Mouse (Mus musculus) neural tube, embryonic 14.5 days (tissue): ENCODE measurements around the gene Acaca. TPM values are rescaled to one million over a fixed set of nuclear protein-coding genes. Genes with fewer than 3 reads are reported as not detected.

Source experiments
- ATAC-seq: fragments of 200-750 bp; cut with Nextera tagmentation; 2 replicates; pipeline ENCODE4 v1.8.0; 2017; ENCODE audit warnings: low read depth, mild to moderate bottlenecking, moderate TSS enrichment, moderate library complexity
- H3K27ac ChIP-seq: fragments of 300-500 bp; sonication (generic); 2 replicates; pipeline ENCODE4 v1.5.1; 2014; ENCODE audit warnings: low read depth, mild to moderate bottlenecking, control low read depth, low read length, moderate library complexity, mixed read lengths
- H3K27me3 ChIP-seq: fragments of 300-500 bp; sonication (generic); 2 replicates; pipeline ENCODE4 v1.6.1; 2014; ENCODE audit warnings: low read length; ENCODE audit not compliant: control insufficient read depth, insufficient read depth
- H3K36me3 ChIP-seq: fragments of 300-500 bp; sonication (generic); 2 replicates; pipeline ENCODE4 v1.6.1; 2014; ENCODE audit warnings: low read length, mixed read lengths; ENCODE audit not compliant: control insufficient read depth, insufficient read depth
- H3K4me1 ChIP-seq: fragments of 300-500 bp; sonication (generic); 2 replicates; pipeline ENCODE4 v1.6.1; 2014; ENCODE audit warnings: low read length; ENCODE audit not compliant: control insufficient read depth, insufficient read depth
- H3K4me2 ChIP-seq: fragments of 300-500 bp; sonication (generic); 2 replicates; pipeline ENCODE4 v1.6.1; 2014; ENCODE audit warnings: mild to moderate bottlenecking, low read depth, low read length, control low read depth
- H3K4me3 ChIP-seq: fragments of 300-500 bp; sonication (generic); 2 replicates; pipeline ENCODE4 v1.5.1; 2014; ENCODE audit warnings: low read depth, low read length, control low read depth, mixed read lengths
- H3K9ac ChIP-seq: fragments of 300-500 bp; sonication (generic); replicated peaks from 2 replicates; pipeline ENCODE4 v1.6.1; 2014; ENCODE audit warnings: low read depth, mild to moderate bottlenecking, control low read depth, low read length, mixed read lengths
- H3K9me3 ChIP-seq: fragments of 300-500 bp; sonication (generic); 2 replicates; pipeline ENCODE4 v1.6.1; 2016; ENCODE audit warnings: low read length; ENCODE audit not compliant: control insufficient read depth
- whole genome bisulfite sequencing: fragments of 180-500 bp; shearing (Covaris S2); extraction: QIAGEN DNeasy Blood & Tissue Kit; methylation state at CpG from one replicate; pipeline ENCODE4 v1.1.7; 2014; 5-methylcytosine and 5-hydroxymethylcytosine counted together
- polyA plus RNA-seq: library from polyadenylated mRNA; unstranded; fragments of >200 nt; fragmentation: Nextera tagmentation; extraction: Ambion mirVana; gene quantifications from 2 replicates; pipeline ENCODE4 v1.2.1, GENCODE M21; 2014

Acaca gene
- polyA plus RNA-seq, 1 experiment from 2014 or later, result 38.8 TPM

GRCm38 (mm10) chr11:84429581-84429980 lies 300.1 kb downstream of the Acaca start:
- Histone ChIP-seq H3K9ac (no peak overlapping the region), H3K27me3 (no peaks in the 10 kb centered on the region), H3K9me3 (no peaks in the 10 kb centered on the region), H3K27ac (peak overlapping the region; percentile 23; the same call in 1 of the 2 replicates), H3K4me2 (no peak overlapping the region; the same call in 1 of the 2 replicates), H3K4me3 (no peak overlapping the region), H3K36me3 (no peaks in the 10 kb centered on the region), H3K4me1 (peaks cover 9% of the 10 kb centered on the region)
- 41% methylated on average over 1 of the region's 1 CpGs for WGBS
- ATAC-seq, result peak; percentile 79; the same call in 1 of the 2 replicates

GRCm38 (mm10) chr11:84430336-84430735 lies 300.9 kb downstream of the Acaca start:
- Histone ChIP-seq H3K27me3 (no peaks in the 10 kb centered on the region), H3K4me1 (peaks cover 9% of the 10 kb centered on the region), H3K9me3 (no peaks in the 10 kb centered on the region), H3K9ac (no peak overlapping the region), H3K36me3 (no peaks in the 10 kb centered on the region), H3K4me3 (no peak overlapping the region), H3K27ac (no peak overlapping the region), H3K4me2 (no peak overlapping the region)
- WGBS, result 58% methylated on average over 4 of the region's 4 CpGs
- ATAC-seq, result no peak

- Histone ChIP-seq H3K4me2 (no peak overlapping the region), H3K27me3 (no peaks in the 10 kb centered on the region), H3K4me3 (no peak overlapping the region), H3K36me3 (no peaks in the 10 kb centered on the region), H3K9me3 (no peaks in the 10 kb centered on the region), H3K9ac (no peak overlapping the region), H3K4me1 (peaks cover 2% of the 10 kb centered on the region; the same call in 1 of the 2 replicates), H3K27ac (no peak overlapping the region)
- no peak for ATAC-seq
- 77% methylated on average over 6 of the region's 6 CpGs for WGBS
These were observed 305.4 kb downstream of the Acaca start for GRCm38 (mm10) chr11:84434879-84435278.

- no peak overlapping the region for H3K9ac ChIP-seq
- no peaks in the 10 kb centered on the region for H3K4me1 ChIP-seq
- H3K27ac ChIP-seq, result no peak overlapping the region
- ATAC-seq, result no peak
- no peak overlapping the region for H3K4me2 ChIP-seq
- no peak overlapping the region for H3K4me3 ChIP-seq
- H3K36me3 ChIP-seq, result no peaks in the 10 kb centered on the region
- no peaks in the 10 kb centered on the region for H3K27me3 ChIP-seq
- H3K9me3 ChIP-seq, result no peaks in the 10 kb centered on the region
- 93% methylated on average over 3 of the region's 3 CpGs for WGBS
These were observed 310.9 kb downstream of the Acaca start for GRCm38 (mm10) chr11:84440402-84440801.

GRCm38 (mm10) chr11:84442554-84443331 lies 313.3 kb downstream of the Acaca start:
- Histone ChIP-seq H3K9me3 (no peaks in the 10 kb centered on the region), H3K27me3 (no peaks in the 10 kb centered on the region), H3K4me1 (no peaks in the 10 kb centered on the region), H3K4me2 (no peak overlapping the region), H3K4me3 (no peak overlapping the region), H3K27ac (no peak overlapping the region), H3K9ac (no peak overlapping the region), H3K36me3 (no peaks in the 10 kb centered on the region)
- ATAC-seq, result no peak
- 84% methylated on average over 4 of the region's 4 CpGs for WGBS

Other genes with a start within 250 kb of the Acaca start
- gene Ddx52, start 187.6 kb upstream of the Acaca start, polyA plus RNA-seq, result 19.0 and 23.8 TPM in 2 replicates
- gene Synrg, start 165.2 kb upstream of the Acaca start, polyA plus RNA-seq, result 24.9 and 27.5 TPM in 2 replicates
- gene Dusp14, start 60.4 kb upstream of the Acaca start, polyA plus RNA-seq, result 6.9 and 7.6 TPM in 2 replicates
- 28.4 and 31.6 TPM in 2 replicates for gene Tada2a, start 72 bp upstream of the Acaca start, polyA plus RNA-seq
- 0.16 TPM in 1 of 2 replicates, not detected in the other for gene Gm11437, start 37.8 kb downstream of the Acaca start, polyA plus RNA-seq